Mouse (Mus musculus) right cerebral cortex, postnatal 36 days (tissue): ENCODE data around the gene Sec16b.
A peak's percentile ranks its signal among the peaks of the same experiment; 100 is the strongest.

Source experiments
- DNase-seq, 2 experiments: peaks; one replicate each; pipeline ENCODE4 v3.0.0; 2022; ENCODE audit warnings: low spot score in 2 of 2, mixed read lengths in 1 of 2

The Sec16b gene

DNA sequence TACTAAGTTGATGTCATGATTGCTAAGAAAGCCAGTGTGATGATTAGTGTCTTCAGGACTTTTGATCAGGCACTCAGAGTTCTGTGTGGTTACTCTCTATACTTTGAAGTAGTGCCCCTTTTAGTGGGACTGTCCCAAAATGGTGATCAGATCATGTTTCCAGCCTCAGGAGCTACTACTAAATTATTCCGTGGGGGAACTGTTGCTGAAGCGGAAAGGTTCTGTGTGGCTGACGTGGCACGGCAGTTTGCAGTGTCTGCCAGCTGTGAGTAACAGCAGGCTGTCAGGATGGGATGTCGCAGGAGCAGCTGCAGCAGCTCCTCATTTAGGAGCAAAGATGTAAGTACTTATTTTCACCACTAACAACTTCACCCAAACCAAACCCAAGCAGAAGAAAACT lies at the start of gene Sec16b:
Gene Sec16b (plus strand): TSS at position 207 of the 400 bp plus-strand sequence.
- no peak for DNase-seq

DNA sequence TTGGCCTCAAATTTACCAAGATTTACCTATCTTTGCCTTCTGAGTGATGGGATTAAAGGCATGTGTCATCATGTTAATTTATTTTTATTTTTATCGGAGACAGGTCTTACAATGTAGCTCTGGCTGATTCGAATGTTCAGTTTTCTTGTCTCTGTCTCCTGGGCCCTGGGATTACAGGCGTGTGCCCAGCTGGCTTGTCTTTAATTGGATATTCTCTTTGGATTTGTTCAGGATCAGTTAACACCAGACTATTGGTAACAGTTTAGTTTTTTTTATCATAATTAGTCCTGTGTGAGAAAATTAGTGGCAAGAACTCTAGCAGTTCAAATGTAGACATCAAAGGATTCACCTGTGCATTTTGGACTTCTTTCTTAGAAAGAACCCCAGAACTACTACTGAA lies 48.7 kb upstream of the Sec16b start:
- DNase-seq: no peak

DNA sequence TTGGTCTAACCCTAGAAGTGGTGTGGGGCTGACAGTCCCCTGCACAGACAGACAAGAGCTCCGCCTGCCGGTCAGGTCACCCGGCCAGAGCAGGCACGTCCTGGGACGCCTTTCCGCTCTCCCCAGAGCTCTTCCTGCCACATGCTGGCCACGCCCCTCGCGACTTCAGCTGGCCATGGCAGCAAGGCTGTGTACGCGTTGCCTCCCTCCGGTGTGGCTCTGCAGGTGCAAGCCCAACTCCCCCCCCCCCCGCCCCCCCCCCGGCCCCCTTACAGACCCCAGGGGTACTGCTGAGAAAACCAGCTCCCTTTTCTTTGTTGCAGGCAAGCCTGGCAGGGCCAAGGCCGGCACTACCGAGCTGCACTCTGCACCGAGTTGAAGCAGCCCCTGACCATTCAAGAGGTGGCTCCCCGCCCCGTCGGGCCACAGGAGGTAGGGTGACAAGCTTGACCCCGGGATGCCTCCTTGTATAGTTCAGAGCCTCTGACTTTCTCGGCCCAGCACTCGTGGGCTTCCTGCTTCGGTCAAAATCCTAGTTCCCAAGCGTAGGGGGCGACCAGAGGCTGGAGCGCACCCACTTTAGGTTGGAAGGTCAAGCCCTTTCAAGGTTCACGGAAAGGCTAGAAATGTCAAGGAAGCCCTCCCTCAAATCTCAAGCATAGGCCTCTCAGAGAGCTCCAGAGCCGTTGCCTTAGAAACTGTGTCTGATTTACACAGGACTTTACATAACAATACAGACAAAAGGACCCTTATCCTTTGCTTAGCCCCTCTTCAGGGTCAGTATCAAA lies 47.9 kb upstream of the Sec16b start, which contains the start of gene Cryzl2:
Gene Cryzl2 (plus strand): TSS at position 157 of the 788 bp plus-strand sequence.
- DNase-seq: no peak

GRCm38 (mm10) chr1:157459904-157460303 lies 46.6 kb upstream of the Sec16b start:
- no peak for DNase-seq

DNA sequence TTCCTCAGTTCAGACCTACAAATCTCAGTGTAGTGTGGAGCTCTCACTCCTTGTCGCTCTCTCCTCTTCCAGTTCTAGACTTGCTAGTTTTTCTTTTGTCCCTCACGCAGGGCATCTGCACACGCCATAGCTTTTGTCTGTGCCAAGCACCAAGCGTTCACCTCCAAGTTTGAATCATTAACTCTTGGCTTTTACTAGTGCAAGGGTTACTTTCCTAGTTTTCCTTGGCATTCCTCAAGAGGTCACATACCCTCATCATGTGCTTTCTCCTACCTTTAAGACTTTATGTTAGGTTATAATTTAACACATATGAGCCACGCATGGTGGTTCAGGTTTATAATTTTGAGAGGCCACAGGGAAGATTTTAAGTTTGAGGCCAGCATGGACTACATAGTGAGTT lies 45.3 kb upstream of the Sec16b start:
- no peak for DNase-seq

DNA sequence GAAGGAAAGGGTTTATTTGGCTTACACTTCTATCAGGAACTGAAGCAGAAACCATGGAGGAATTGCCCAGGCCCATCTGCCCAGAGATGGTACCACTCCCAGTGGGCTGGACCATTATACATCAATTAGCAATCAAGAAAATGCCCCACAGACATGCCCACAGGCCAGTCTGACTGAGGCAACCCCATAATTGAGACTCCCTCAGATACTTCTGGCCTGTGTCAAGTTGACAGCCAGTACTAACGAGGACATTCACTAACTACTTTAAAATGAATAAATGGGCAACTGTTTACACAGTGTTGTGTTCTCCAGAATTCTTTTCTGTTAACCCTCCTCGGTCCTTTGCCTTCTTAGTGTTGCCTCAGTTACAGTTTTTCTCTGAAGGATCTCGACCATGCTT lies 44.2 kb upstream of the Sec16b start:
- no peak for DNase-seq

- no peak for DNase-seq
These were observed 41.3 kb upstream of the Sec16b start for GRCm38 (mm10) chr1:157465194-157465593.

DNA sequence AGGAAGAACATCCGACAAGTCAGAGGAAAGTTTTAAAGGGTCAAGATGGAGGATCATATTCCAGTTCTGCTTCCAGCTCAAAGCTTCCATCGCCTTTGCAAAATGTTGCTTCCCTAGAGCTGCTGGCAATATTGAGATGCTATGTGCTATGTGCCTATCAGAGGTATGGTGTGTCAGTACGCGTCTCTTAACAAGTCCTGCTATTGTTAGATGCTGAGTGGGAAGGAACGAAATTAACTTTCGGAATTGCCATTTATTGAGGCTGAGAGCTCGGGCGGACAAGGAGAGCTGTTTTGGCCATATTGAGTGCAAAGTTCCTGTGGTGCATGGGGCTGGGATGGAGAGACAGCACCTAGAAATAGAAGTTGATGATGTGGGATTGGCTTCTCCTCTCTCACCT lies 38.7 kb upstream of the Sec16b start:
- peak in 1 of 2 experiments; percentile 54 for DNase-seq

- peak; percentile 76 to 87 for DNase-seq
These were observed 35.7 kb upstream of the Sec16b start for GRCm38 (mm10) chr1:157470761-157471386.

- DNase-seq: no peak
These were observed 33.8 kb upstream of the Sec16b start for GRCm38 (mm10) chr1:157472716-157473115.

GRCm38 (mm10) chr1:157474865-157475264 lies 31.7 kb upstream of the Sec16b start:
- DNase-seq: no peak

DNA sequence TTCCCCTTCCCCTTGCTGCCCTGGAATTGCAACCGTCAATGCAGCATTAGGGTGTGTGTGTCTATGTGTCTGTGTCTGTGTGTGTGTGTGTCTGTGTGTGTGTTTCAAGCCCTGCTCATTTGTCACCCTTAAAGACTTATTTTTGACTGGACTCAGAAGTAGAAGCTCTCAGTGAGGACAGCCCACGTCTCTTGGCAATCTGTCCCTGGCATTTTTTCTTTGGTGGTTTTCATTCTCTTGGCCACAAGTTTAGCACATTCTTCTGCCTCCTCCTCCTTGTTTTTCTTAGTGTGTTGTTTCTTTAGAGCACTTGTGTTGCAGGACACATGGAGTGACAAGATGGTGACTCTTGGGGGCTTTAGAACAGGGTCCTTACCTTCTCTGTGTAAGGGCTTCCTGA lies 30.3 kb upstream of the Sec16b start:
- peak; percentile 39 to 62 for DNase-seq

GRCm38 (mm10) chr1:157480090-157480489 lies 26.4 kb upstream of the Sec16b start:
- DNase-seq: no peak

- no peak for DNase-seq
These were observed 25.6 kb upstream of the Sec16b start for GRCm38 (mm10) chr1:157480901-157481300.

DNA sequence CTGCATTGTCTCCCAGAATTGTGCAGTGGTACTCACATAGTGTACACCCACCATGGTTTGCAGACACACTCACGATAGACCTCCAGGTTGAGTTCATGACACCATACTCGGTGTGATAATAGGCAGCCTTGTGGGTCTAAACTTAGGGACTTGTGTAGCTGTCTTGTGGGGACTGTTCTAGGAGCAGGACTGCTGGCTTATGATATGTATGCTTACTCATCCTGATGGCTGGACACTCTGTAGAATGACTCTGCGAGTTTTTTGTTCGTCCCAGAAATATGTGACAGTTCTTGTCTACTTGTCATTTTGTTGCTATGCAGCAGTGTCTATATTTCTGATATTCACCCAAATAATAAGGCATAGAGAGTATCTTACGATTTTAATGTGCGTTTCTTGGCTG lies 24.9 kb upstream of the Sec16b start:
- DNase-seq: no peak

- peak in 1 of 2 experiments; percentile 65 for DNase-seq
These were observed 22.4 kb upstream of the Sec16b start for GRCm38 (mm10) chr1:157484161-157484560.

DNA sequence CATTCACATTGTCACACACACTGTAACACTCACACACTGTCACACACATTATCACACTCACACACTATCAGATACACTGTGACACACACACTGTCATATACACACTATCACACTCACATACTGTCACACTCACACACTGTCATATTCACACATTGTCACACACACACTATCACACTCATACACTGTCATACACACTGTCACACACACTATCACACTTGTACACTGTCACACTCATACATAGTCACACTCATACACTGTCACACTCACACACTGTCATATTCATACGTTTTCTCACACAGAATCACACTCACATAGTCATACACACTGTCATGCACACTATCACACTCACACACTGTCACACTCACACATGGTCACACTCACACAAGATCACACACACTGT lies 5.9 kb upstream of the Sec16b start:
- no peak for DNase-seq

- DNase-seq: no peak
These were observed 5.1 kb upstream of the Sec16b start for GRCm38 (mm10) chr1:157501352-157501945.

- DNase-seq: no peak
These were observed 3.5 kb upstream of the Sec16b start for GRCm38 (mm10) chr1:157503071-157503470.

- DNase-seq: no peak
These were observed 567 bp downstream of the Sec16b start for GRCm38 (mm10) chr1:157506995-157507595.

GRCm38 (mm10) chr1:157507814-157508213 lies 1.3 kb downstream of the Sec16b start:
- DNase-seq: no peak

DNA sequence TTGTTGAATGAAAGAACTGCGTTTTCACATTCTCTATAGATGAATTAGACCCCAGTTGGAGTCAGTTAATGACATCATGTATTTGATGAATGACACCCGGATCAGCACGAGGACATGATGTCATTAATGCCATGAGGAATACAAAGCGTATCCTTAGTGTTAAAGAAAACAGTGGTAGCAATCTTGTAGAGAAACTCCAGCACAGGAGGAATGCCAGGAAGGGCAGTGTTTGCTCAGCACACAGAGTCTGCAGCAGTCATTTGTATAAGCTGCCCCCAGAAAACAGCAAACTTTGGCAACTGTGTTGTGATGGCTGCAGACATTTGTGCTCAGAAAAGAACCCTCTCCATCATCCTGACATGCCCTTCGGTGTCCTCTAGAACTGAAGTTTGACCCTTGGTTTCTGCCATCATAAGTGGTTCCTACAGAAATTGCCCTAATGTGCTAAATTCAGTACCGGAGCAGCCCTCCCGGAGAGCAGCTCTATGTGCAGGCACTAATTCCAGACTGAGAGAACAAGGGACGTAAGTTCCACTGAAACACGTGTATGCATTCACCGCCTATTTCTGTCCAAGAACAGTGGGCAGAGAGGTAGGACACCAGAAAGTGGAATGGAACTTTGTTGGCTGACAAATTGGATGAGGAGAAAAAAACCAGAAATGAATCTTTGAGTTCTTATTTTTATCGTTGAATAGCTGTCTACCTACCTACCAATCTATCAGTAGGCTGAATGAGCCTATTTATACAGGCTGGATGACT lies 6.3 kb downstream of the Sec16b start:
- DNase-seq: peak in 1 of 2 experiments; percentile 39
